Mouse (Mus musculus) layer of hippocampus, postnatal 10 days (tissue): ENCODE results near the gene Krt28. TPM values are rescaled to one million over a fixed set of nuclear protein-coding genes. Genes with fewer than 3 reads are reported as not detected.
A peak's percentile ranks its signal among the peaks of the same experiment; 100 is the strongest.

ENCODE experiments used
- DNase-seq, 2 experiments: peaks; one replicate each; pipeline ENCODE4 v3.0.0; 2021; ENCODE audit warnings: low spot score in 2 of 2
- long read RNA-seq: library from polyadenylated mRNA; stranded (forward); transcript quantifications from one replicate; pipeline ENCODE4 v2.0.0, GENCODE M21; 2023
- total RNA-seq, 2 experiments: library from RNA; stranded (reverse); gene quantifications; 2 replicates each; pipeline ENCODE4 v1.2.3; 2021

Gene Krt28
- total RNA-seq: under 1 TPM; 0.30 to 0.33 TPM
- long read RNA-seq, partial matches to known transcripts: 0 of 1 reads
- long read RNA-seq, other reads (novel, unspliced or antisense): 0 of 1 reads

- DNase-seq: no peak
These were observed at the start of gene Krt28 for GRCm38 (mm10) chr11:99374803-99375202. Gene Krt28, minus strand, starts transcription at chr11:99374903.

- DNase-seq: no peak
These were observed 47.5 kb upstream of the Krt28 start, which contains the start of gene Krt12 for GRCm38 (mm10) chr11:99422159-99422558. Gene Krt12, minus strand, starts transcription at chr11:99422259.

GRCm38 (mm10) chr11:99420586-99420985 is 45.9 kb upstream of the Krt28 start:
- DNase-seq: no peak

- no peak for DNase-seq
These were observed 43.1 kb upstream of the Krt28 start for GRCm38 (mm10) chr11:99417819-99418218.

GRCm38 (mm10) chr11:99416902-99417301 is 42.2 kb upstream of the Krt28 start:
- peak in 1 of 2 experiments; percentile 12 for DNase-seq

GRCm38 (mm10) chr11:99414463-99415147 is 39.9 kb upstream of the Krt28 start:
- DNase-seq: no peak

GRCm38 (mm10) chr11:99413247-99413646 is 38.5 kb upstream of the Krt28 start:
- DNase-seq: peak; percentile 48 to 59

GRCm38 (mm10) chr11:99406186-99406585 is 31.5 kb upstream of the Krt28 start:
- no peak for DNase-seq

- DNase-seq: no peak
These were observed 25.4 kb upstream of the Krt28 start for GRCm38 (mm10) chr11:99399956-99400549.

- DNase-seq: no peak
These were observed 24.1 kb upstream of the Krt28 start for GRCm38 (mm10) chr11:99398832-99399231.

GRCm38 (mm10) chr11:99398084-99398483 is 23.4 kb upstream of the Krt28 start:
- no peak for DNase-seq

GRCm38 (mm10) chr11:99396661-99397060 is 22.0 kb upstream of the Krt28 start:
- no peak for DNase-seq

GRCm38 (mm10) chr11:99396034-99396433 is 21.3 kb upstream of the Krt28 start:
- DNase-seq: no peak

GRCm38 (mm10) chr11:99392492-99392891 is 17.8 kb upstream of the Krt28 start:
- DNase-seq: no peak

GRCm38 (mm10) chr11:99391375-99391774 is 16.7 kb upstream of the Krt28 start:
- no peak for DNase-seq

GRCm38 (mm10) chr11:99390866-99391265 is 16.2 kb upstream of the Krt28 start:
- no peak for DNase-seq

GRCm38 (mm10) chr11:99389264-99389663 is 14.6 kb upstream of the Krt28 start, which contains the start of gene Krt10:
Gene Krt10, minus strand, starts transcription at chr11:99389364.
- DNase-seq: no peak

- DNase-seq: no peak
These were observed 14.0 kb upstream of the Krt28 start for GRCm38 (mm10) chr11:99388661-99389060.

GRCm38 (mm10) chr11:99385813-99386721 is 11.4 kb upstream of the Krt28 start:
- DNase-seq: peak; percentile 85 to 90

GRCm38 (mm10) chr11:99379568-99379967 is 4.9 kb upstream of the Krt28 start:
- peak; percentile 75 to 82 for DNase-seq

- DNase-seq: peak; percentile 28 to 51
These were observed 4.8 kb downstream of the Krt28 start for GRCm38 (mm10) chr11:99369853-99370451.
